Mouse (Mus musculus) heart, postnatal 0 days (tissue): ENCODE data around the gene Slc1a6. TPM values are rescaled to one million over a fixed set of nuclear protein-coding genes. Genes with fewer than 3 reads are reported as not detected.

Experiments used
- ATAC-seq: fragments of 200-750 bp; cut with Nextera tagmentation; 2 replicates; pipeline ENCODE4 v1.8.0; 2017; ENCODE audit warnings: low read depth, moderate number of reproducible peaks, moderate library complexity; ENCODE audit not compliant: insufficient read depth
- DNase-seq: peaks from one replicate; pipeline ENCODE4 v3.0.0-alpha.2; 2016; ENCODE audit warnings: low spot score
- H3K27ac ChIP-seq: fragments of 300-500 bp; sonication (generic); 2 replicates; pipeline ENCODE4 v1.5.1; 2014; ENCODE audit warnings: low read depth, mild to moderate bottlenecking
- H3K27me3 ChIP-seq: fragments of 300-500 bp; sonication (generic); 2 replicates; pipeline ENCODE4 v1.6.1; 2014; ENCODE audit warnings: low read length, mixed read lengths; ENCODE audit not compliant: control insufficient read depth, insufficient read depth
- H3K36me3 ChIP-seq: fragments of 300-500 bp; sonication (generic); replicated peaks from 2 replicates; pipeline ENCODE4 v1.6.1; 2014; ENCODE audit warnings: low read length, mixed read lengths; ENCODE audit not compliant: control insufficient read depth, insufficient read depth
- H3K4me1 ChIP-seq: fragments of 300-500 bp; sonication (generic); 2 replicates; pipeline ENCODE4 v1.6.1; 2014; ENCODE audit warnings: antibody characterized with exemption; ENCODE audit not compliant: control insufficient read depth, insufficient read depth
- H3K4me2 ChIP-seq: fragments of 300-500 bp; sonication (generic); 2 replicates; pipeline ENCODE4 v1.6.1; 2014; ENCODE audit warnings: low read depth, mild to moderate bottlenecking, low read length, moderate library complexity
- H3K4me3 ChIP-seq: fragments of 300-500 bp; sonication (generic); 2 replicates; pipeline ENCODE4 v1.5.1; 2014; ENCODE audit warnings: low read depth, low read length
- H3K9ac ChIP-seq: fragments of 300-500 bp; sonication (generic); replicated peaks from 2 replicates; pipeline ENCODE4 v1.6.1; 2014; ENCODE audit warnings: low read depth, low read length, mixed read lengths
- H3K9me3 ChIP-seq: fragments of 300-500 bp; sonication (generic); replicated peaks from 2 replicates; pipeline ENCODE4 v1.6.1; 2016; ENCODE audit warnings: low read length; ENCODE audit not compliant: control insufficient read depth
- CTCF ChIP-seq: IDR thresholded peaks from 2 replicates; pipeline ENCODE4 v1.5.1; 2016; ENCODE audit warnings: antibody characterized with exemption, control low read depth, low read depth
- EP300 ChIP-seq: IDR thresholded peaks from 2 replicates; pipeline ENCODE4 v1.6.1; 2016; ENCODE audit warnings: antibody characterized with exemption, low read depth
- WGBS: fragments of 180-500 bp; shearing (Covaris S2); extraction: QIAGEN DNeasy Blood & Tissue Kit; methylation state at CpG from one replicate; pipeline ENCODE4 v1.1.7; 2014; 5-methylcytosine and 5-hydroxymethylcytosine counted together
- polyA plus RNA-seq: library from polyadenylated mRNA; unstranded; fragments of >200 nt; fragmentation: Nextera tagmentation; extraction: Ambion mirVana; gene quantifications from 2 replicates; pipeline ENCODE4 v1.2.1, GENCODE M21; 2015
- total RNA-seq: library from RNA; depleted of rRNA; stranded (reverse); fragments of >200 nt; gene quantifications from 2 replicates; pipeline ENCODE4 v1.2.3, GENCODE M21; 2014; ENCODE audit warnings: low replicate concordance

Slc1a6 gene
- total and polyA plus RNA-seq, 2 experiments from 2014 or later: 0.16 to 0.42 TPM

DNA sequence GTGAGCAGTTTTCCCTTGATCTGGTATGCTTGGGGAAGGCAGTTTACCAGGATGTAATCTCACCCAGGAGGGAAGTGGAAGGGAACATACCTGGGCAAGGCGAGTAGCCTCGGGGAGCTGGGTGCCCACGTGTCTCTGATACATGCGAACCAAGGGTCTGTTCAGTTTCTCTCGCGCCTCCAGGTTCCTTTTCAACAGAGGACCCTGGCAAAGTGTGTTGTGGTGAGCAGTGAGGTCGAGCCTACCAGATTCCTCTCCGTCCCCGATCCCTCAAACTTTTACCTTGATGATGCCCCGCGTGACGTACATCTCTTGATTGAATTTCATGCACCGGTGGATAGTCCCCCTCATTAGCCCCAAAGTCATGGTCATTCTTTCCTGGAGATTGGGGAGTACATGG lies 32.1 kb upstream of the Slc1a6 start:
- no peak overlapping the region for H3K4me3 ChIP-seq
- H3K9ac ChIP-seq: no peak overlapping the region
- H3K4me2 ChIP-seq: no peak overlapping the region
- no peak for ATAC-seq
- H3K9me3 ChIP-seq: no peaks in the 10 kb centered on the region
- TF ChIP-seq CTCF (no peak), EP300 (no peak)
- no peak for DNase-seq
- no peak overlapping the region for H3K27ac ChIP-seq
- H3K36me3 ChIP-seq: no peaks in the 10 kb centered on the region
- no peaks in the 10 kb centered on the region for H3K4me1 ChIP-seq
- 70% methylated on average over 13 of the region's 13 CpGs for WGBS
- H3K27me3 ChIP-seq: peaks cover 15% of the 10 kb centered on the region

DNA sequence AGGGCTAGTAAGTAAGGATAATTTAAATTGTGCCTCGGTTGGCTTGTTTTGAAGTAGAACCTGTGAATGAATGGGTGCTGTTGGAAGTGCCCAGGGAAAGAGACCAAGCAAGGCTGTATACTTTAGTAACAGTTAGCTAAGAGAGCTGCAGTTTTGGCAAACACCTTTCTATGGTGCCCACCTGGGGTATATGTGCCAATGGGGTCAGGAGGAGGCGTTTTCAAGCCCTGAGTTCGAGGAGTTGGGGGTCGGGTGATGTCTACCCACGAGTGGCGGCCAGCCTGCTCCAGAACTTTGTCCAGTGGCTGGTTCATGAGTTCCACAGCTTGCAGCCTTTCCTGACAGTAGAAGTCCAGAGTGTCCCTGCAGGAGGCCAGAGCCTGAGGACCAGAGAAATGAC lies 31.4 kb upstream of the Slc1a6 start:
- TF ChIP-seq EP300 (no peak), CTCF (no peak)
- Histone ChIP-seq H3K9ac (no peak overlapping the region), H3K4me1 (no peaks in the 10 kb centered on the region), H3K4me3 (no peak overlapping the region), H3K4me2 (no peak overlapping the region), H3K9me3 (no peaks in the 10 kb centered on the region), H3K27ac (no peak overlapping the region), H3K36me3 (no peaks in the 10 kb centered on the region), H3K27me3 (peaks cover 19% of the 10 kb centered on the region)
- WGBS: 84% methylated on average over 6 of the region's 6 CpGs
- DNase-seq (no peak), ATAC-seq (no peak)

- 3% methylated on average over 56 of the region's 61 CpGs for WGBS
These were observed 27.7 kb upstream of the Slc1a6 start, which contains the start of gene Ccdc105 for GRCm38 (mm10) chr10:78752452-78753191. Gene Ccdc105, minus strand, starts transcription at chr10:78753065.

GRCm38 (mm10) chr10:78756021-78756420 lies 24.3 kb upstream of the Slc1a6 start:
- no peak overlapping the region for H3K9ac ChIP-seq
- DNase-seq (peak; percentile 66), ATAC-seq (no peak)
- H3K36me3 ChIP-seq: no peaks in the 10 kb centered on the region
- WGBS: 31% methylated on average over 6 of the region's 6 CpGs
- peaks cover 16% of the 10 kb centered on the region for H3K27me3 ChIP-seq
- H3K4me1 ChIP-seq: no peaks in the 10 kb centered on the region
- H3K4me3 ChIP-seq: no peak overlapping the region
- no peak overlapping the region for H3K4me2 ChIP-seq
- H3K27ac ChIP-seq: no peak overlapping the region
- H3K9me3 ChIP-seq: no peaks in the 10 kb centered on the region
- TF ChIP-seq EP300: no peak
- TF ChIP-seq CTCF: peak; percentile 86

More at GRCm38 (mm10) chr10:78752452-78753191, 27.7 kb upstream of the Slc1a6 start, which contains the start of gene Ccdc105:
- Histone ChIP-seq H3K27ac (no peak within 1 kb of the TSS), H3K4me2 (peak within 1 kb of the TSS; percentile 76), H3K9me3 (no peaks in the 10 kb centered on the region), H3K4me3 (peak within 1 kb of the TSS; percentile 51), H3K4me1 (no peaks in the 10 kb centered on the region), H3K9ac (no peak within 1 kb of the TSS; the same call in 1 of the 2 replicates), H3K36me3 (no peaks in the 10 kb centered on the region), H3K27me3 (peaks cover 16% of the 10 kb centered on the region)
- TF ChIP-seq CTCF: no peak
- TF ChIP-seq EP300: no peak
- DNase-seq: peak; percentile 35
- ATAC-seq: peak; percentile 76

DNA sequence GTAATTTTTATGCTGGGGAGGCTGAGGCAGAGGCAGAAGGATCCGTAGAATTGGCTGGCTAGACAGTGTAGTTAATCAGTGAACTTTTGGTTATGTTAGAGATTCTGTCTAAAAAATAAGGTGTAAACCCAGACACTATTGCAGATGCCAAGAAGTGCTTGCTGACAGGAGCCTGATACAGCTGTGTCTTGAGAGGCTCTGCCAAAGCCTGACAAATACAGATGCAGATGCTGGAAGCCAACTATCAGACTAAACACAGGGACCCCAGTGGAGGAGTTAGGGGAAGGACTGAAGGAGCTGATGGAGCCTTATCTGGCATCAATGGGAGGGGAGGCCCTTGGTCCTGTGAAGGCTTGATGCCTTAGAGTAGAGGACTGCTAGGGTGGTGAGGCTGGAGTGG lies 14.7 kb upstream of the Slc1a6 start:
- Histone ChIP-seq H3K36me3 (no peaks in the 10 kb centered on the region), H3K4me3 (no peak overlapping the region), H3K27ac (no peak overlapping the region), H3K4me1 (no peaks in the 10 kb centered on the region), H3K27me3 (no peaks in the 10 kb centered on the region), H3K9ac (no peak overlapping the region), H3K9me3 (0 out of 2 replicates have a peak, but pooled peaks cover 5% of the 10 kb centered on the region), H3K4me2 (no peak overlapping the region)
- WGBS: 60% methylated on average over 1 of the region's 1 CpGs
- TF ChIP-seq EP300: no peak
- TF ChIP-seq CTCF: no peak
- DNase-seq (no peak), ATAC-seq (no peak)
